Mouse (Mus musculus): ENCODE measurements around the gene Coq10a. TPM values are rescaled to one million over a fixed set of nuclear protein-coding genes. Genes with fewer than 3 reads are reported as not detected.
"Not testable (repeated sequence)": the region's sequence is repeated elsewhere in the genome, so short reads cannot be mapped to it uniquely, and the experiment has no call there.

The Coq10a gene
- total RNA-seq, 2 experiments from 2014 or later: 79.8 to 90.2 TPM

DNA sequence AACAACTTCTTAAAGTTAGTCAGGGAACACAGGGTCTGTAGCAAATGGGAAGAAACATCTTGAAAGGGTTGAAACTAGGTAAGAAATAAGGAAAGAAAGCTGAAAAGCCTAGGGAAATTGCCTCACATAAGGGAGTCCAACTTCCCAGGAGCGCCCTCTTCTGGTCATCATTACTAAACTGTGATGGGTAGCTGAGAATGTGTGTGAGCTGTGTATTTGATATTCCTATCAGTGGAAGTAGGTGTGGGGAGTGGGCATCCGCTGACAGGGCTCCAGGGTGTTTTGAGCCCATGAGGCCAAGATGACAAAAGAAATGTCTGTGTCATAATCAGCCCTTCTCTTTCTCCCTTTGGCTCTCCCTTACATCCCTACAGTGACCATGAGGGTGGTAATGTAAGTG lies 10.0 kb downstream of the Coq10a start:
- peak; percentile 58 for DNase-seq (ENCODE audit: low spot score in 2 of 2)

DNA sequence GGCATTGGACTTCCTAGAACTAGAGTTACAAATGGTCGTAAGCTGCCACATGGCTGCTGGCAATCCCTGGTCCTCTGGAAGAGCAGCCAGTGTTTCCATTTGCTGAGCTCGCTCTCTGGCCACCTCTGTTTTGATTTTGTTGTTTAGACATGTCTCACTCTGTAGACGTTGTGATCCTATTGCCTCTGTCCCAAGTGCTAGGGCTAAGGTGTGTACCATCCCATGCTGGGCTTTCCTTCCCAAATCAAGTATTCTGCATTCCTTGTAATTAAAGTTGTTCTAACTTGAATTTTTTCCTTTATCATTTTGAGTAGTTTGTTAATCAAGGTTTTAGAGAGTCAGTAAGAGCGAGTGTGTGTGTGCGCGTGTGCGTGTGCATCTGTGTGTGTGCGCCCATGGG lies 21.3 kb downstream of the Coq10a start:
- DNase-seq (ENCODE audit: low spot score in 2 of 2): no peak

DNA sequence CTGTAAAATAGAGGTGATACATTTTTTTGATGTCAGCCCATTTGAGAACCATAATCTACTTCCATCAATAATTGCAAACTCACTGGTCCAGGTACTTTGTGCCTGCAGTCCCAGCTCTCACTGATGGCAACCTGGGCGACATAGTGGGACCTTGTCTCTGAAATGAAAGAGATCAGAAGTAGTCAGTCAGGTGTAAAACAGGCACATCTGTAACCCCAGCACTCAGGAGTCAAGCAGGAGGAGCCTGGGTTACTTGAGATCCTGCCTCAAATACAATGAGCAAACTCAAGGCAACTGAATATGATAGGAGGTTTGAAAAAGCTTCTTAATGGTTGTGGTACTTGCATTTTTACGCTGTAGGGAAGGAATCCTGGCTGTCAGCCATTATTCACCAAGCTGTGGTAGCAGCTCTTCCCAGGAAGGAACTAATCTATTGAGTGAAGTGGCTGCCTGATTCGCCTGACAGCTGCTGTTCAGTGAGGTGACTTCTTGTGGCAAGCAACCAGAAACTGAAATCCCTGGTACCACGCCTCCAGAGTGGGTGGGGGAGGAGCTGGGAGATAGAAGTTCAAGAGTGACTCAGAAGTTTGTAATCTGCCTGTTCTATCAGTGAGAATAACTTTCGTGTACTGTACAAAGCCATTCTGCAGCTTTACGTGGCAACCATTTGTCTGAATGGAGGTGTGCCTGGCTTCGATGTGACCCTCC lies 24.1 kb downstream of the Coq10a start:
- DNase-seq (ENCODE audit: low spot score in 2 of 2): peak; percentile 57 to 71

DNA sequence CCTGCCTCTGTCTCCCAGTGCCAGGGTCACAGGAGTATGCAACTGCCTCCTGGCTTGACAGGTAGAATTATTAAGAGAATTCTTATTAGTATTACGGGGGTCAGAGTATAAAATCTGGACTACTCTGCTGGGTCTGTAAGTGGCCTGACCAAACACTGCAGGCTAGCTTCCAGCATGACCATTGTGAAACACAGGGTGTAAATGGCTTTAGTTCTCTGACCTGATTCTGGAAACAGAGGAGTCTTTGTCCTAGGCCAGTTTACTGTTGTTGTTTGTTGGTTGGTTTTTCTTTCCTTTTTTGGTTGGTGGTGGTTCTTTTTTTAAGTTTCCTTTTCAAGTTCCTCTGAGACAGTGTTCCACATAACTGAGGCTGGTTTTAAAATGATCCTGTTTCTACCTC lies 25.4 kb downstream of the Coq10a start:
- no peak for DNase-seq (ENCODE audit: low spot score in 2 of 2)

DNA sequence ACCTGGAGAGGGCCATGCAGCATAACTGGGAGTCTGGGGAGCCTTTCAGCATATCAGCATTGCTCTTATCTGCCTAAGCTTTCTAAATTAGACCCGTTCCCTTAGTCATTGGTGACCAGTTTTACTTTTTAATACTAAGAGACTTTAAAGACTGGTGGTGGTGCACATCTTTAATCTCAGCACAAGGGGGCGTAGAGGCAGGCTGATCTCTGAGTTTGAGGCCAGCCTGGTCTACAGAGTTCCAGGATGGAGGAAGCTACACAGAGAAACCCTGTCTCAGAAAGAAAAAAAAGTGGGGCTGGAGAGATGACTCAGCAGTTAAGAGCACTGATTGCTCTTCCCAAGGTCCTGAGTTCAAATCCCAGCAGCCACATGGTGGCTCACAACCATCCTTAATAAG lies 28.5 kb downstream of the Coq10a start:
- DNase-seq (ENCODE audit: low spot score in 2 of 2): no peak

GRCm38 (mm10) chr10:128338948-128339347 lies 29.8 kb downstream of the Coq10a start:
- DNase-seq (ENCODE audit: low spot score in 2 of 2): no peak

DNA sequence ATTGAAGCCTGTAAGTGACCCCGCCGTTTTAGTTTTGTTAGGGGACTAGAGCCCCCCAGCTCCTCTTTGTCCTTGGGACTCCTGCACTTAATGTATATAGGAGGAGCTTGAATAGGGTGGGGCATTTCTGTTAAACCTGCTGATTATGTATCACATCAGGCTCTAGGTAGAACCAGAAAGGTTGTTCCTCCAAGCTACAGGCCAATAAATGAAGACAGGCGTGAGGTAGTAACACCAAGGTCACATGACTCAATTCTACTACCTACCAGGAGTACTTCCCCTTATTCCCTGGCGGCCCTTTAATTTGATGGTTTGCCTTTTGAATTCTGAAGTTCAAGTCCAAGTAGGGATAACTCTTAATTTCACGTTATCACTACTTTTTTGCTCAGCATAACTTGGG lies 30.4 kb downstream of the Coq10a start:
- DNase-seq (ENCODE audit: low spot score in 2 of 2): no peak

GRCm38 (mm10) chr10:128337306-128338181 lies 31.3 kb downstream of the Coq10a start, which contains the start of gene Cs:
Gene Cs (plus strand): TSS chr10:128337734.
- peak; percentile 92 to 96 for DNase-seq (ENCODE audit: low spot score in 2 of 2)

GRCm38 (mm10) chr10:128336597-128336996 lies 32.2 kb downstream of the Coq10a start:
- DNase-seq (ENCODE audit: low spot score in 2 of 2): no peak

GRCm38 (mm10) chr10:128336195-128336594 lies 32.6 kb downstream of the Coq10a start:
- DNase-seq (ENCODE audit: low spot score in 2 of 2): no peak

DNA sequence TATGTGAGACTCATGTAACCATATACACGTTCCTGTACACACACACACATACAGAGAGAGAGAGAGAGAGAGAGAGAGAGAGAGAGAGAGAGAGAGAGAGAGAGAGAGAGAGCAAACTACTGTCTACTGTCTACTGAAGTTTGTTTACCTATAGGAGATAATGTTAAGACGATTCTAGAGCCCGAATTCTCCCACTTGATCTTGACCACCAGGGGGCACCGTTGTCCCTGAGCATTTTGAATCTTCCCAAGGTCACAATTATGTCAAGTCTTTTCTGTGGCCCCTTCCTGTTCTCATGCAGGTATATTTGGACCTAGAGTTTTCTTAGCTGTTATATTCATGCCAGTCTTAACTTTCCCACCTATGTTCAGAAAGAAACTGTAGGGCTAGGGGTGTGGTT lies 33.2 kb downstream of the Coq10a start:
- peak; percentile 75 to 82 for DNase-seq (ENCODE audit: low spot score in 2 of 2)

DNA sequence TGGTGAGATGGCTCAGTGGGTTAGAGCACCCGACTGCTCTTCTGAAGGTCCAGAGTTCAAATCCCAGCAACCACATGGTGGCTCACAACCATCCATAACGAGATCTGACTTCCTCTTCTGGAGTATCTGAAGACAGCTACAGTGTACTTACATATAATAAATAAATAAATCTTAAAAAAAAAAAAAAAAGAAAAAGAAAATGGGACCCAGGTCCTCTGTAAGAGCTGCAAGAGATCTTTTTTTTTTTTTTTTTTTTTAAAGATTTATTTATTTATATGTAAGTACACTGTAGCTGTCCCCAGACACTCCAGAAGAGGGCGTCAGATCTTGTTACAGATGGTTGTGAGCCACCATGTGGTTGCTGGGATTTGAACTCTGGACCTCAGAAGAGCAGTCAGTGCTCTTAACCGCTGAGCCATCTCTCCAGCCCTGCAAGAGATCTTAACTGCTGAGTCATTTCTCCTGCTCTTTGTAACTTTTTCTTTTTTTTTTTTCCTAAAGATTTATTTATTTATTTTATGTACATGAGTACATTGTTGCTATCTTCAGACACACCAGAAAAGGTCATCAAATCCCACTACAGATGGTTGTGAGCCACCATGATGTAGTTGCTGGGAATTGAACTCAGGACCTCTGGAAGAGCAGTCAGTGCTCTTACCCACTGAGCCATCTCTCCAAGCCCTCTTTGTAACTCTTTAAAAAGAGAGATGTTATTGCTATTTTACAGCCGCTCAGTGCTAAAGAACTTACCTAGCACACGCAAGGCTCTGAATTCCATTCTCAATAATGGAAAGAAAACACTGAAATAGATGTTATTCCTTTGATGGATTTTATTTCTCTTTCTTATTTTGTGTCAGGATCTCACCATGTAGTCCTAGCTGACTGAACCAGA lies 36.2 kb downstream of the Coq10a start:
- DNase-seq (ENCODE audit: low spot score in 2 of 2): not testable (repeated sequence)

DNA sequence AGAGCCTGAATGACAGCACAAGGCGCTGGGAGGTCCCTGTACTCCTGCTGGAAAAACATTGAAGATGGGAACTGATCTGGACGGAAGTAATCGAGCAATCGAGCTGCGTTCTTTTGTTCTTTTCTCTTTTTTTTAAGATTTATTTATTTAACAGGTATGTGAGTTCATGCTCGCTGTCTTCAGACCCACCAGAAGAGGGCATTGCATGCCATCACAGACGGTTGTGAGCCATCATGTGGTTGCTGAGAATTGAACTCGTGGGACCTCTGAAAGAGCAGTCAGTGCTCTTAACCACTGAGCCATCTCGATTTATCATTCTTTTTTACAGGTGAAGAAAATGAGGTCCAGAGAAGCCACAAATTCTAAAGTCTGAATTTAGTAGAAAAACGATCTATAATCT lies 41.2 kb downstream of the Coq10a start:
- DNase-seq (ENCODE audit: low spot score in 2 of 2): no peak

GRCm38 (mm10) chr10:128326825-128327224 lies 42.0 kb downstream of the Coq10a start:
- no peak for DNase-seq (ENCODE audit: low spot score in 2 of 2)

- DNase-seq (ENCODE audit: low spot score in 2 of 2): no peak
These were observed 45.3 kb downstream of the Coq10a start for GRCm38 (mm10) chr10:128323516-128323915.

GRCm38 (mm10) chr10:128322141-128323108 lies 46.4 kb downstream of the Coq10a start, which contains the start of gene Cnpy2:
Gene Cnpy2 (plus strand): TSS chr10:128322459.
- DNase-seq (ENCODE audit: low spot score in 2 of 2): peak; percentile 68 to 76

DNA sequence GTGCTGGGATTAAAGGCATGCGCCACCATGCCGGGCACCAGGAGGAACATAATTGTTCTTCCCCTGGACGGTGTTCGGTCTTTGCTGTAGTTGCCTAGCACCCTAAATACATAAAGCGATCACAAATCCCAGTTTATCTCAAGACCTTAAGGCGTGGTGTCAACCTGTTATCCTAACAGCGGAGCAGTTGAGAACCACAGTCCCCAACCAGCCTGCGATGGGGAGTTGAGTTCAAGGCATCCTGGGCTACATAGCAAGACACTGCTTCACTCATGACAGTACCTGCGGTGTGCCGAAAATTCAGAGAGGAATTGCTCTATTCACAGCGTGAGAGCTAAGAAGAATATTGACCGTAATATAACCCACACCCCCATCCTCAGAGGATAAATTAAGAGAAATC lies 47.2 kb downstream of the Coq10a start:
- DNase-seq (ENCODE audit: low spot score in 2 of 2): no peak

- no peak for DNase-seq (ENCODE audit: low spot score in 2 of 2)
These were observed 53.2 kb downstream of the Coq10a start for GRCm38 (mm10) chr10:128315578-128315977.

Data from adrenal gland, adult 18-20 months (tissue).